10 mouse cellular contexts compared by ENCODE assay signal in the genomic region with DNA sequence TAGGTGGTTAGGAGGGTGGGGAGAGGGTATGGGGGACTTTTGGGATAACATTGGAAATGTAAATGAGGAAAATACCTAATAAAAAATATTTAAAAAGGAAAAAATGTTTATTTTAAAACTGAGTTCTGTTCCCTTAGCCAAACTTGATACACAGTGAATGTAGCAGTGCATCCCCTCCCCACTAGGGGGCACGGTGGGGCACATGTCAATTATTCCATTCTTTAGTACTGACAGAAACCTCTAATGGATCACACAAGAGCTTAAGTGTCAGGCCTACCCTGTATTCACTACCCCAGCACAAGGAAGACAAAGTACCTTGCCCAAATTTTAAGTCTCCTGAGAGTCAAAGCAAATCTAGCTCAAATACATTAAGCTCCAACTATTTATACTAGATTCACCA. TPM values are rescaled to one million over a fixed set of nuclear protein-coding genes. Genes with fewer than 3 reads are reported as not detected.
DNase-seq lines count a peak whose midpoint lies in the region; ATAC-seq and TF ChIP-seq lines count a peak whose summit lies in the region.
"Had no signal": no experiment of that assay in that cellular context is flagged by ENCODE, and none has a peak within 500 bp of the region (broad histone marks: within the 10 kb centered on the region; RNA-seq: fewer than 3 reads in every experiment).

No protein-coding gene starts in this region.

- H3K9me3 ChIP-seq in hindbrain, embryonic 14.5 days (ENCODE audit: control insufficient read depth, low read length), result no peaks in the 10 kb centered on the region
- H3K9me3 ChIP-seq in hindbrain, embryonic 12.5 days (replicated peaks), result no peaks in the 10 kb centered on the region
- H3K9me3 ChIP-seq in ES-Bruce4 (replicated peaks; ENCODE audit: control insufficient read depth, insufficient read depth, low read length, poor library complexity, severe bottlenecking), result no peaks in the 10 kb centered on the region
- no peaks in the 10 kb centered on the region for H3K9me3 ChIP-seq in embryonic facial prominence, embryonic 11.5 days (replicated peaks; ENCODE audit: control insufficient read depth, low read length)
- H3K9me3 ChIP-seq: embryonic facial prominence, embryonic 13.5 days; limb, embryonic 12.5 days had no signal

- ATAC-seq in hindbrain, embryonic 14.5 days (ENCODE audit: low FRiP score), result no peak
- ATAC-seq in hindbrain, embryonic 12.5 days (ENCODE audit: low FRiP score), result no peak
- ATAC-seq in embryonic facial prominence, embryonic 11.5 days (replicated peaks; ENCODE audit: insufficient number of reproducible peaks, low FRiP score, low TSS enrichment, low read depth), result no peak
- ATAC-seq in megakaryocyte-erythroid progenitor cell, adult 5-6 weeks (replicated peaks; ENCODE audit: low FRiP score, low TSS enrichment, poor library complexity, severe bottlenecking), result peak; percentile 87; the same call in 1 of the 2 replicates
- ATAC-seq in monocyte, adult 5-6 weeks (replicated peaks; ENCODE audit: insufficient number of reproducible peaks, low FRiP score, low TSS enrichment, poor library complexity, severe bottlenecking), result no peak

- no peaks in the 10 kb centered on the region for H3K27me3 ChIP-seq in hindbrain, embryonic 14.5 days (ENCODE audit: control insufficient read depth, insufficient read depth, low read length)
- no peaks in the 10 kb centered on the region for H3K27me3 ChIP-seq in hindbrain, embryonic 12.5 days
- no peaks in the 10 kb centered on the region for H3K27me3 ChIP-seq in ES-Bruce4 (ENCODE audit: control insufficient read depth, insufficient read depth, low read length, poor library complexity, severe bottlenecking)
- H3K27me3 ChIP-seq in embryonic facial prominence, embryonic 11.5 days (ENCODE audit: control insufficient read depth, insufficient read depth, low read length), result no peaks in the 10 kb centered on the region
- H3K27me3 ChIP-seq: embryonic facial prominence, embryonic 13.5 days; limb, embryonic 12.5 days had no signal

- peak; percentile 63 for TF ChIP-seq CTCF in ES-Bruce4 (IDR thresholded peaks at IDR 0.05; ENCODE audit: low read depth, low read length)

- WGBS in hindbrain, embryonic 14.5 days, result 9% methylated on average over 1 of the region's 1 CpGs
- 8% methylated on average over 1 of the region's 1 CpGs for WGBS in hindbrain, embryonic 12.5 days
- 4% methylated on average over 1 of the region's 1 CpGs for WGBS in embryonic facial prominence, embryonic 11.5 days

- no peak for TF ChIP-seq POLR2A in ES-Bruce4 (IDR thresholded peaks at IDR 0.05; ENCODE audit: insufficient read depth, low read length)

- H3K4me1 ChIP-seq in hindbrain, embryonic 14.5 days (replicated peaks; ENCODE audit: control insufficient read depth, insufficient read depth, low read length), result no peaks in the 10 kb centered on the region
- H3K4me1 ChIP-seq in hindbrain, embryonic 12.5 days, result no peaks in the 10 kb centered on the region
- H3K4me1 ChIP-seq in ES-Bruce4 (ENCODE audit: control insufficient read depth, insufficient read depth, low read length), result no peaks in the 10 kb centered on the region
- H3K4me1 ChIP-seq in embryonic facial prominence, embryonic 11.5 days (ENCODE audit: control insufficient read depth, insufficient read depth, low read length), result no peaks in the 10 kb centered on the region
- H3K4me1 ChIP-seq: embryonic facial prominence, embryonic 13.5 days; limb, embryonic 12.5 days had no signal

- H3K36me3 ChIP-seq in hindbrain, embryonic 14.5 days (replicated peaks; ENCODE audit: control insufficient read depth, insufficient read depth), result no peaks in the 10 kb centered on the region
- H3K36me3 ChIP-seq in hindbrain, embryonic 12.5 days, result no peaks in the 10 kb centered on the region
- H3K36me3 ChIP-seq in ES-Bruce4 (ENCODE audit: control insufficient read depth, insufficient read depth, low read length, poor library complexity, severe bottlenecking), result no peaks in the 10 kb centered on the region
- H3K36me3 ChIP-seq in embryonic facial prominence, embryonic 11.5 days (replicated peaks; ENCODE audit: control insufficient read depth, insufficient read depth, low read depth, low read length), result no peaks in the 10 kb centered on the region
- H3K36me3 ChIP-seq: embryonic facial prominence, embryonic 13.5 days; limb, embryonic 12.5 days had no signal

- H3K4me3 ChIP-seq in hindbrain, embryonic 14.5 days (replicated peaks; ENCODE audit: low read length), result no peak overlapping the region
- H3K4me3 ChIP-seq in hindbrain, embryonic 12.5 days, result no peak overlapping the region
- no peak overlapping the region for H3K4me3 ChIP-seq in ES-Bruce4 (ENCODE audit: low read depth, low read length)
- no peak overlapping the region for H3K4me3 ChIP-seq in embryonic facial prominence, embryonic 11.5 days (ENCODE audit: low read depth, low read length)
- H3K4me3 ChIP-seq: embryonic facial prominence, embryonic 13.5 days; limb, embryonic 12.5 days had no signal

- H3K4me2 ChIP-seq in hindbrain, embryonic 14.5 days (replicated peaks), result no peak overlapping the region
- H3K4me2 ChIP-seq in hindbrain, embryonic 12.5 days (replicated peaks), result no peak overlapping the region
- H3K4me2 ChIP-seq in embryonic facial prominence, embryonic 11.5 days (ENCODE audit: low read depth, low read length), result no peak overlapping the region
- H3K4me2 ChIP-seq: embryonic facial prominence, embryonic 13.5 days; limb, embryonic 12.5 days had no signal

- no peak for TF ChIP-seq EP300 in ES-Bruce4 (IDR thresholded peaks at IDR 0.05; ENCODE audit: insufficient read depth, low read depth, low read length)

- no peak overlapping the region for H3K9ac ChIP-seq in hindbrain, embryonic 14.5 days
- no peak overlapping the region for H3K9ac ChIP-seq in hindbrain, embryonic 12.5 days
- no peak overlapping the region for H3K9ac ChIP-seq in ES-Bruce4 (ENCODE audit: low read depth, poor library complexity, severe bottlenecking)
- no peak overlapping the region for H3K9ac ChIP-seq in embryonic facial prominence, embryonic 11.5 days (replicated peaks; ENCODE audit: low read length)
- H3K9ac ChIP-seq: embryonic facial prominence, embryonic 13.5 days; limb, embryonic 12.5 days had no signal

- H3K27ac ChIP-seq in hindbrain, embryonic 14.5 days, result no peak overlapping the region
- no peak overlapping the region for H3K27ac ChIP-seq in hindbrain, embryonic 12.5 days
- H3K27ac ChIP-seq in ES-Bruce4 (ENCODE audit: insufficient read depth, low read length), result no peak overlapping the region
- no peak overlapping the region for H3K27ac ChIP-seq in embryonic facial prominence, embryonic 11.5 days (replicated peaks; ENCODE audit: low read depth, low read length)
- H3K27ac ChIP-seq: embryonic facial prominence, embryonic 13.5 days; limb, embryonic 12.5 days had no signal

- peak; percentile 30 for DNase-seq in hindbrain, embryonic 14.5 days (ENCODE audit: low spot score)
- DNase-seq in adrenal gland, postnatal 14 days, result peak; percentile 80
- peak; percentile 60 for DNase-seq in embryonic facial prominence, embryonic 11.5 days (ENCODE audit: low spot score)
- peak; percentile 3 to 69 for DNase-seq in layer of hippocampus, adult 18-20 months (ENCODE audit: low spot score in 2 of 2)

RNA-seq across cellular contexts. Expression of gene Fbxw18, which starts 17.2 kb away (rescaled TPM):
- 0.22 TPM in 1 of 2 replicates, not detected in the other for polyA plus RNA-seq in hindbrain, embryonic 14.5 days (2014; fragmentation: Nextera tagmentation; extraction: Ambion mirVana)
- not detected in 2 replicates for polyA plus RNA-seq in hindbrain, embryonic 12.5 days (2016; fragmentation: Nextera tagmentation; extraction: Ambion mirVana)
- polyA plus RNA-seq in ES-Bruce4 (2011; ENCODE audit: insufficient read depth, insufficient read length, low read depth, missing spikeins), result not detected in 2 replicates
- not detected in 2 replicates for total RNA-seq in adrenal gland, postnatal 14 days (2021)
- polyA plus RNA-seq in embryonic facial prominence, embryonic 11.5 days (2014; fragmentation: Nextera tagmentation; extraction: Ambion mirVana), result 0.14 TPM in 1 of 2 replicates, not detected in the other
- not detected for total RNA-seq in layer of hippocampus, adult 18-20 months (2021)
- not detected in 2 replicates for total RNA-seq in megakaryocyte-erythroid progenitor cell, adult 5-6 weeks (2014; fragmentation: Nextera tagmentation)
- total RNA-seq in megakaryocyte-erythroid progenitor cell, adult 5-6 weeks (2017), result not detected in 2 replicates
- total RNA-seq in monocyte, adult 5-6 weeks (2017), result not detected in 3 replicates
- polyA plus RNA-seq: limb, embryonic 12.5 days had no signal

RNA-seq across cellular contexts. Expression of gene Fbxw25, which starts 20.8 kb away (rescaled TPM):
- not detected in 2 replicates for polyA plus RNA-seq in hindbrain, embryonic 14.5 days (2014; fragmentation: Nextera tagmentation; extraction: Ambion mirVana)
- not detected in 2 replicates for polyA plus RNA-seq in hindbrain, embryonic 12.5 days (2016; fragmentation: Nextera tagmentation; extraction: Ambion mirVana)
- polyA plus RNA-seq in ES-Bruce4 (2011; ENCODE audit: insufficient read depth, insufficient read length, low read depth, missing spikeins), result not detected in 2 replicates
- total RNA-seq in adrenal gland, postnatal 14 days (2021), result not detected in 2 replicates
- polyA plus RNA-seq in embryonic facial prominence, embryonic 11.5 days (2014; fragmentation: Nextera tagmentation; extraction: Ambion mirVana), result not detected in 2 replicates
- total RNA-seq in layer of hippocampus, adult 18-20 months (2021), result not detected
- not detected in 2 replicates for total RNA-seq in megakaryocyte-erythroid progenitor cell, adult 5-6 weeks (2014; fragmentation: Nextera tagmentation)
- not detected in 2 replicates for total RNA-seq in megakaryocyte-erythroid progenitor cell, adult 5-6 weeks (2017)
- total RNA-seq in monocyte, adult 5-6 weeks (2017), result not detected in 3 replicates
- polyA plus RNA-seq: embryonic facial prominence, embryonic 13.5 days; limb, embryonic 12.5 days had no signal

RNA-seq across cellular contexts. Expression of gene Fbxw24, which starts 59.4 kb away (rescaled TPM):
- polyA plus RNA-seq in hindbrain, embryonic 14.5 days (2014; fragmentation: Nextera tagmentation; extraction: Ambion mirVana), result not detected in 2 replicates
- 0.16 and 0.18 TPM in 2 replicates for polyA plus RNA-seq in hindbrain, embryonic 12.5 days (2016; fragmentation: Nextera tagmentation; extraction: Ambion mirVana)
- polyA plus RNA-seq in ES-Bruce4 (2011; ENCODE audit: insufficient read depth, insufficient read length, low read depth, missing spikeins), result not detected in 2 replicates
- not detected in 2 replicates for total RNA-seq in adrenal gland, postnatal 14 days (2021)
- polyA plus RNA-seq in embryonic facial prominence, embryonic 11.5 days (2014; fragmentation: Nextera tagmentation; extraction: Ambion mirVana), result 0.14 TPM in 1 of 2 replicates, not detected in the other
- not detected for total RNA-seq in layer of hippocampus, adult 18-20 months (2021)
- not detected in 2 replicates for total RNA-seq in megakaryocyte-erythroid progenitor cell, adult 5-6 weeks (2014; fragmentation: Nextera tagmentation)
- not detected in 2 replicates for total RNA-seq in megakaryocyte-erythroid progenitor cell, adult 5-6 weeks (2017)
- not detected in 3 replicates for total RNA-seq in monocyte, adult 5-6 weeks (2017)
- polyA plus RNA-seq: limb, embryonic 12.5 days had no signal

Comparison
In these comparisons a context has a peak if more than half of its experiments do, and no peak if none do; other contexts are left out.
1. DNase-seq: peak in every context shown above with its lines; median percentile 80 in adrenal gland, postnatal 14 days; 60 in embryonic facial prominence, embryonic 11.5 days; 36 in layer of hippocampus, adult 18-20 months; 30 in hindbrain, embryonic 14.5 days.